Mouse (Mus musculus) embryonic facial prominence, embryonic 10.5 days (tissue): ENCODE measurements around the gene Ldah. TPM values are rescaled to one million over a fixed set of nuclear protein-coding genes. Genes with fewer than 3 reads are reported as not detected.

Experiments
- DNase-seq: peaks from one replicate; pipeline ENCODE4 v3.0.0-alpha.2; 2017; ENCODE audit warnings: low spot score
- H3K27ac ChIP-seq: fragments of 300-500 bp; sonication (generic); replicated peaks from 2 replicates; pipeline ENCODE4 v1.5.1; 2016; ENCODE audit warnings: mild to moderate bottlenecking
- H3K27me3 ChIP-seq: fragments of 300-500 bp; sonication (generic); replicated peaks from 2 replicates; pipeline ENCODE4 v1.6.1; 2016; ENCODE audit warnings: low read depth, mild to moderate bottlenecking; ENCODE audit not compliant: poor library complexity, severe bottlenecking
- H3K36me3 ChIP-seq: fragments of 300-500 bp; sonication (generic); replicated peaks from 2 replicates; pipeline ENCODE4 v1.6.1; 2016; ENCODE audit warnings: mild to moderate bottlenecking, moderate library complexity
- H3K4me1 ChIP-seq: fragments of 300-500 bp; sonication (generic); 2 replicates; pipeline ENCODE4 v1.6.1; 2016
- H3K4me3 ChIP-seq: fragments of 300-500 bp; sonication (generic); 2 replicates; pipeline ENCODE4 v1.5.1; 2016; ENCODE audit warnings: mild to moderate bottlenecking, moderate library complexity
- H3K9me3 ChIP-seq: fragments of 300-500 bp; sonication (generic); 2 replicates; pipeline ENCODE4 v1.6.1; 2016; ENCODE audit warnings: mild to moderate bottlenecking
- WGBS: fragments of 180-500 bp; shearing (Covaris S2); methylation state at CpG from one replicate; pipeline ENCODE4 v1.1.7; 2016; 5-methylcytosine and 5-hydroxymethylcytosine counted together
- polyA plus RNA-seq: library from polyadenylated mRNA; unstranded; fragments of >200 nt; fragmentation: Nextera tagmentation; extraction: Ambion mirVana; gene quantifications from 2 replicates; pipeline ENCODE4 v1.2.1, GENCODE M21; 2016

Ldah gene
- polyA plus RNA-seq, 1 experiment from 2014 or later: 69.5 TPM

- no peak for DNase-seq
- 79% methylated on average over 3 of the region's 3 CpGs for WGBS
- no peak overlapping the region for H3K27ac ChIP-seq
- no peak overlapping the region for H3K4me3 ChIP-seq
- H3K27me3 ChIP-seq: no peaks in the 10 kb centered on the region
- peaks cover 22% of the 10 kb centered on the region for H3K36me3 ChIP-seq
- no peaks in the 10 kb centered on the region for H3K4me1 ChIP-seq
- no peaks in the 10 kb centered on the region for H3K9me3 ChIP-seq
Observed at GRCm38 (mm10) chr12:8232679-8233078, 24.8 kb downstream of the Ldah start.

GRCm38 (mm10) chr12:8242181-8242580 is 34.3 kb downstream of the Ldah start:
- Histone ChIP-seq H3K4me3 (no peak overlapping the region), H3K36me3 (peaks cover 17% of the 10 kb centered on the region), H3K27me3 (no peaks in the 10 kb centered on the region), H3K4me1 (peaks cover 12% of the 10 kb centered on the region; the same call in 1 of the 2 replicates), H3K9me3 (no peaks in the 10 kb centered on the region), H3K27ac (no peak overlapping the region)
- WGBS: 87% methylated on average over 3 of the region's 3 CpGs
- DNase-seq: no peak

GRCm38 (mm10) chr12:8244746-8245145 is 36.8 kb downstream of the Ldah start:
- H3K27me3 ChIP-seq: no peaks in the 10 kb centered on the region
- peaks cover 13% of the 10 kb centered on the region; the same call in 1 of the 2 replicates for H3K36me3 ChIP-seq
- DNase-seq: no peak
- H3K9me3 ChIP-seq: no peaks in the 10 kb centered on the region
- peaks cover 12% of the 10 kb centered on the region; the same call in 1 of the 2 replicates for H3K4me1 ChIP-seq
- 78% methylated on average over 4 of the region's 4 CpGs for WGBS
- H3K4me3 ChIP-seq: no peak overlapping the region
- no peak overlapping the region for H3K27ac ChIP-seq

- H3K36me3 ChIP-seq: 0 out of 2 replicates have a peak, but pooled peaks cover 4% of the 10 kb centered on the region
- H3K4me1 ChIP-seq: peaks cover 4% of the 10 kb centered on the region; the same call in 1 of the 2 replicates
- DNase-seq: no peak
- no peaks in the 10 kb centered on the region for H3K27me3 ChIP-seq
- 79% methylated on average over 2 of the region's 2 CpGs for WGBS
- no peaks in the 10 kb centered on the region for H3K9me3 ChIP-seq
- no peak overlapping the region for H3K27ac ChIP-seq
- H3K4me3 ChIP-seq: no peak overlapping the region
Observed at GRCm38 (mm10) chr12:8260297-8260696, 52.4 kb downstream of the Ldah start.

- Histone ChIP-seq H3K27ac (no peak overlapping the region), H3K36me3 (peaks cover 5% of the 10 kb centered on the region; the same call in 1 of the 2 replicates), H3K27me3 (no peaks in the 10 kb centered on the region), H3K9me3 (no peaks in the 10 kb centered on the region), H3K4me3 (no peak overlapping the region), H3K4me1 (peaks cover 4% of the 10 kb centered on the region; the same call in 1 of the 2 replicates)
- DNase-seq: no peak
- WGBS: 92% methylated on average over 7 of the region's 7 CpGs
Observed at GRCm38 (mm10) chr12:8266311-8266710, 58.4 kb downstream of the Ldah start.

GRCm38 (mm10) chr12:8269627-8270026 is 61.7 kb downstream of the Ldah start:
- H3K27me3 ChIP-seq: no peaks in the 10 kb centered on the region
- H3K4me1 ChIP-seq: no peaks in the 10 kb centered on the region
- DNase-seq: no peak

GRCm38 (mm10) chr12:8271405-8271804 is 63.5 kb downstream of the Ldah start:
- Histone ChIP-seq H3K27ac (no peak overlapping the region), H3K36me3 (peaks cover 5% of the 10 kb centered on the region; the same call in 1 of the 2 replicates), H3K9me3 (no peaks in the 10 kb centered on the region), H3K4me3 (no peak overlapping the region), H3K27me3 (no peaks in the 10 kb centered on the region), H3K4me1 (no peaks in the 10 kb centered on the region)
- no peak for DNase-seq
- WGBS: 90% methylated on average over 2 of the region's 2 CpGs

More at GRCm38 (mm10) chr12:8269627-8270026, 61.7 kb downstream of the Ldah start:
- no peak overlapping the region for H3K4me3 ChIP-seq
- H3K9me3 ChIP-seq: no peaks in the 10 kb centered on the region
- H3K36me3 ChIP-seq: peaks cover 5% of the 10 kb centered on the region; the same call in 1 of the 2 replicates
- no peak overlapping the region for H3K27ac ChIP-seq
- WGBS: 91% methylated on average over 11 of the region's 11 CpGs

- Histone ChIP-seq H3K27me3 (no peaks in the 10 kb centered on the region), H3K27ac (no peak overlapping the region), H3K9me3 (no peaks in the 10 kb centered on the region), H3K36me3 (peaks cover 9% of the 10 kb centered on the region; the same call in 1 of the 2 replicates), H3K4me3 (no peak overlapping the region), H3K4me1 (no peaks in the 10 kb centered on the region)
- WGBS: 94% methylated on average over 6 of the region's 6 CpGs
- DNase-seq: no peak
Observed at GRCm38 (mm10) chr12:8273471-8274171, 65.7 kb downstream of the Ldah start.

- Histone ChIP-seq H3K9me3 (no peaks in the 10 kb centered on the region), H3K27me3 (no peaks in the 10 kb centered on the region), H3K36me3 (peaks cover 6% of the 10 kb centered on the region; the same call in 1 of the 2 replicates), H3K4me3 (no peak overlapping the region), H3K4me1 (no peaks in the 10 kb centered on the region), H3K27ac (no peak overlapping the region)
- 90% methylated on average over 4 of the region's 4 CpGs for WGBS
- no peak for DNase-seq
Observed at GRCm38 (mm10) chr12:8275424-8275823, 67.5 kb downstream of the Ldah start.

- no peak for DNase-seq
- 81% methylated on average over 15 of the region's 15 CpGs for WGBS
- peaks cover 3% of the 10 kb centered on the region; the same call in 1 of the 2 replicates for H3K4me1 ChIP-seq
Observed at GRCm38 (mm10) chr12:8281225-8282017, 73.5 kb downstream of the Ldah start.

GRCm38 (mm10) chr12:8287970-8288369 is 80.1 kb downstream of the Ldah start:
- H3K27me3 ChIP-seq: 0 out of 2 replicates have a peak, but pooled peaks cover 1% of the 10 kb centered on the region
- no peaks in the 10 kb centered on the region for H3K9me3 ChIP-seq
- DNase-seq: no peak
- 72% methylated on average over 3 of the region's 3 CpGs for WGBS
- peaks cover 13% of the 10 kb centered on the region for H3K36me3 ChIP-seq
- H3K4me1 ChIP-seq: peaks cover 4% of the 10 kb centered on the region; the same call in 1 of the 2 replicates
- no peak overlapping the region for H3K27ac ChIP-seq
- H3K4me3 ChIP-seq: no peak overlapping the region

More at GRCm38 (mm10) chr12:8281225-8282017, 73.5 kb downstream of the Ldah start:
- no peak overlapping the region for H3K27ac ChIP-seq
- no peaks in the 10 kb centered on the region for H3K27me3 ChIP-seq
- H3K36me3 ChIP-seq: peaks cover 29% of the 10 kb centered on the region
- no peaks in the 10 kb centered on the region for H3K9me3 ChIP-seq
- H3K4me3 ChIP-seq: no peak overlapping the region

GRCm38 (mm10) chr12:8289099-8289498 is 81.2 kb downstream of the Ldah start:
- no peak for DNase-seq
- H3K27me3 ChIP-seq: peaks cover 12% of the 10 kb centered on the region; the same call in 1 of the 2 replicates
- H3K4me3 ChIP-seq: no peak overlapping the region
- peaks cover 6% of the 10 kb centered on the region; the same call in 1 of the 2 replicates for H3K36me3 ChIP-seq
- no peaks in the 10 kb centered on the region for H3K9me3 ChIP-seq
- peaks cover 4% of the 10 kb centered on the region; the same call in 1 of the 2 replicates for H3K4me1 ChIP-seq
- 82% methylated on average over 6 of the region's 6 CpGs for WGBS
- no peak overlapping the region for H3K27ac ChIP-seq
